Mouse (Mus musculus) midbrain, embryonic 14.5 days (tissue): ENCODE measurements around the gene Eva1a. TPM values are rescaled to one million over a fixed set of nuclear protein-coding genes. Genes with fewer than 3 reads are reported as not detected.

ENCODE experiments used
- ATAC-seq: fragments of 200-750 bp; cut with Nextera tagmentation; 2 replicates; pipeline ENCODE4 v1.8.0; 2017; ENCODE audit warnings: moderate number of reproducible peaks, moderate library complexity; ENCODE audit not compliant: low FRiP score, low TSS enrichment
- DNase-seq: peaks from one replicate; pipeline ENCODE4 v3.0.0-alpha.2; 2015
- H3K27ac ChIP-seq: fragments of 300-500 bp; sonication (generic); replicated peaks from 2 replicates; pipeline ENCODE4 v1.5.1; 2014; ENCODE audit warnings: mild to moderate bottlenecking, low read depth, low read length, moderate library complexity
- H3K27me3 ChIP-seq: fragments of 300-500 bp; sonication (generic); 2 replicates; pipeline ENCODE4 v1.6.1; 2014; ENCODE audit warnings: low read length, control low read depth, mixed read lengths; ENCODE audit not compliant: control insufficient read depth, insufficient read depth
- H3K36me3 ChIP-seq: fragments of 300-500 bp; sonication (generic); 2 replicates; pipeline ENCODE4 v1.6.1; 2014; ENCODE audit warnings: low read length, control low read depth; ENCODE audit not compliant: control insufficient read depth, insufficient read depth
- H3K4me1 ChIP-seq: fragments of 300-500 bp; sonication (generic); 2 replicates; pipeline ENCODE4 v1.6.1; 2014; ENCODE audit warnings: mild to moderate bottlenecking, antibody characterized with exemption, low read length, control low read depth; ENCODE audit not compliant: control insufficient read depth, insufficient read depth
- H3K4me2 ChIP-seq: fragments of 300-500 bp; sonication (generic); 2 replicates; pipeline ENCODE4 v1.6.1; 2014; ENCODE audit warnings: mild to moderate bottlenecking, low read length, moderate library complexity
- H3K4me3 ChIP-seq: fragments of 300-500 bp; sonication (generic); replicated peaks from 2 replicates; pipeline ENCODE4 v1.5.1; 2014; ENCODE audit warnings: low read depth, low read length
- H3K9ac ChIP-seq: fragments of 300-500 bp; sonication (generic); replicated peaks from 2 replicates; pipeline ENCODE4 v1.6.1; 2014; ENCODE audit warnings: mild to moderate bottlenecking, low read length, moderate library complexity
- H3K9me3 ChIP-seq: fragments of 300-500 bp; sonication (generic); 2 replicates; pipeline ENCODE4 v1.6.1; 2016; ENCODE audit warnings: low read length, control low read depth, mixed read lengths; ENCODE audit not compliant: control insufficient read depth
- WGBS: fragments of 180-500 bp; shearing (Covaris S2); extraction: QIAGEN DNeasy Blood & Tissue Kit; methylation state at CpG from one replicate; pipeline ENCODE4 v1.1.7; 2014; 5-methylcytosine and 5-hydroxymethylcytosine counted together
- polyA plus RNA-seq: library from polyadenylated mRNA; unstranded; fragments of >200 nt; fragmentation: Nextera tagmentation; extraction: Ambion mirVana; gene quantifications from 2 replicates; pipeline ENCODE4 v1.2.1, GENCODE M21; 2014

Eva1a gene
- polyA plus RNA-seq, 1 experiment from 2014 or later, result 0.63 TPM

GRCm38 (mm10) chr6:82052047-82052725 is 11.3 kb downstream of the Eva1a start:
- WGBS, result 88% methylated on average over 6 of the region's 6 CpGs
- DNase-seq, result no peak
- no peaks in the 10 kb centered on the region for H3K27me3 ChIP-seq
- no peaks in the 10 kb centered on the region for H3K4me1 ChIP-seq
- H3K4me2 ChIP-seq, result no peak overlapping the region
- H3K9me3 ChIP-seq, result no peaks in the 10 kb centered on the region
- no peak overlapping the region for H3K27ac ChIP-seq
- ATAC-seq, result no peak
- no peaks in the 10 kb centered on the region for H3K36me3 ChIP-seq
- H3K4me3 ChIP-seq, result no peak overlapping the region
- no peak overlapping the region for H3K9ac ChIP-seq

- H3K27ac ChIP-seq, result no peak overlapping the region
- DNase-seq (no peak), ATAC-seq (no peak)
- no peaks in the 10 kb centered on the region for H3K36me3 ChIP-seq
- no peaks in the 10 kb centered on the region for H3K27me3 ChIP-seq
- no peak overlapping the region for H3K4me3 ChIP-seq
- 81% methylated on average over 2 of the region's 2 CpGs for WGBS
- H3K9ac ChIP-seq, result no peak overlapping the region
- no peaks in the 10 kb centered on the region for H3K4me1 ChIP-seq
- H3K9me3 ChIP-seq, result no peaks in the 10 kb centered on the region
- no peak overlapping the region for H3K4me2 ChIP-seq
These were observed 11.9 kb downstream of the Eva1a start for GRCm38 (mm10) chr6:82052726-82053118.

GRCm38 (mm10) chr6:82054854-82055253 is 14.0 kb downstream of the Eva1a start:
- H3K27ac ChIP-seq, result no peak overlapping the region
- no peak overlapping the region for H3K4me3 ChIP-seq
- no peaks in the 10 kb centered on the region for H3K27me3 ChIP-seq
- no peaks in the 10 kb centered on the region for H3K4me1 ChIP-seq
- no peak overlapping the region for H3K9ac ChIP-seq
- H3K4me2 ChIP-seq, result no peak overlapping the region
- 79% methylated on average over 7 of the region's 7 CpGs for WGBS
- H3K36me3 ChIP-seq, result no peaks in the 10 kb centered on the region
- no peaks in the 10 kb centered on the region for H3K9me3 ChIP-seq
- DNase-seq, result no peak
- ATAC-seq, result no peak

GRCm38 (mm10) chr6:82059896-82060295 is 19.1 kb downstream of the Eva1a start:
- DNase-seq, result no peak
- H3K9me3 ChIP-seq, result no peaks in the 10 kb centered on the region
- H3K4me3 ChIP-seq, result no peak overlapping the region
- H3K4me1 ChIP-seq, result no peaks in the 10 kb centered on the region
- no peaks in the 10 kb centered on the region for H3K36me3 ChIP-seq
- no peak overlapping the region for H3K4me2 ChIP-seq
- no peak overlapping the region for H3K9ac ChIP-seq
- 88% methylated on average over 7 of the region's 7 CpGs for WGBS
- no peak overlapping the region for H3K27ac ChIP-seq
- no peaks in the 10 kb centered on the region for H3K27me3 ChIP-seq
- no peak for ATAC-seq

- Histone ChIP-seq H3K9me3 (no peaks in the 10 kb centered on the region), H3K4me1 (no peaks in the 10 kb centered on the region), H3K9ac (no peak overlapping the region), H3K4me2 (no peak overlapping the region), H3K27ac (no peak overlapping the region), H3K27me3 (no peaks in the 10 kb centered on the region), H3K36me3 (no peaks in the 10 kb centered on the region), H3K4me3 (no peak overlapping the region)
- WGBS, result 83% methylated on average over 5 of the region's 5 CpGs
- no peak for ATAC-seq
- no peak for DNase-seq
These were observed 24.4 kb downstream of the Eva1a start for GRCm38 (mm10) chr6:82065230-82065629.

GRCm38 (mm10) chr6:82066515-82067081 is 25.8 kb downstream of the Eva1a start:
- no peak overlapping the region for H3K4me3 ChIP-seq
- no peak overlapping the region for H3K27ac ChIP-seq
- no peak overlapping the region for H3K9ac ChIP-seq
- no peaks in the 10 kb centered on the region for H3K4me1 ChIP-seq
- H3K36me3 ChIP-seq, result no peaks in the 10 kb centered on the region
- ATAC-seq (no peak), DNase-seq (no peak)
- no peak overlapping the region for H3K4me2 ChIP-seq
- H3K9me3 ChIP-seq, result no peaks in the 10 kb centered on the region
- WGBS, result 95% methylated on average over 8 of the region's 8 CpGs
- H3K27me3 ChIP-seq, result no peaks in the 10 kb centered on the region

GRCm38 (mm10) chr6:82070459-82070858 is 29.6 kb downstream of the Eva1a start:
- ATAC-seq (no peak), DNase-seq (no peak)
- no peak overlapping the region for H3K4me2 ChIP-seq
- WGBS, result 85% methylated on average over 6 of the region's 6 CpGs
- no peak overlapping the region for H3K27ac ChIP-seq
- H3K27me3 ChIP-seq, result no peaks in the 10 kb centered on the region
- no peak overlapping the region for H3K9ac ChIP-seq
- H3K4me1 ChIP-seq, result no peaks in the 10 kb centered on the region
- no peak overlapping the region for H3K4me3 ChIP-seq
- no peaks in the 10 kb centered on the region for H3K9me3 ChIP-seq
- no peaks in the 10 kb centered on the region for H3K36me3 ChIP-seq

GRCm38 (mm10) chr6:82073011-82073410 is 32.2 kb downstream of the Eva1a start:
- ATAC-seq, result no peak
- Histone ChIP-seq H3K27ac (no peak overlapping the region), H3K9ac (no peak overlapping the region), H3K27me3 (no peaks in the 10 kb centered on the region), H3K4me2 (no peak overlapping the region), H3K36me3 (no peaks in the 10 kb centered on the region), H3K9me3 (no peaks in the 10 kb centered on the region), H3K4me1 (no peaks in the 10 kb centered on the region), H3K4me3 (no peak overlapping the region)
- no peak for DNase-seq
- 100% methylated on average over 2 of the region's 2 CpGs for WGBS

- H3K9ac ChIP-seq, result no peak overlapping the region
- 88% methylated on average over 3 of the region's 3 CpGs for WGBS
- H3K36me3 ChIP-seq, result no peaks in the 10 kb centered on the region
- H3K4me1 ChIP-seq, result no peaks in the 10 kb centered on the region
- no peaks in the 10 kb centered on the region for H3K9me3 ChIP-seq
- H3K4me3 ChIP-seq, result no peak overlapping the region
- ATAC-seq (no peak), DNase-seq (no peak)
- no peaks in the 10 kb centered on the region for H3K27me3 ChIP-seq
- no peak overlapping the region for H3K4me2 ChIP-seq
- H3K27ac ChIP-seq, result no peak overlapping the region
These were observed 32.7 kb downstream of the Eva1a start for GRCm38 (mm10) chr6:82073567-82073966.
